Mouse (Mus musculus) MEL (cell line): ENCODE measurements at regions not wholly inside any gene's neighbourhood (a gene's known extent, or its start where the extent isn't known, plus 50 kb on each side); places are given as distances from the start of the nearest gene placed in this dataset.

Source experiments
- DNase-seq: peaks from one replicate; pipeline ENCODE4 v3.0.0; 2011; ENCODE audit warnings: low read depth, low spot score
- H3K27ac ChIP-seq: 2 replicates; pipeline ENCODE4 v1.5.1; 2012; ENCODE audit warnings: low read depth, mild to moderate bottlenecking, control low read depth, low read length, moderate library complexity; ENCODE audit not compliant: control insufficient read depth
- H3K27me3 ChIP-seq, 2 experiments: fragments of 150-350 bp in 1 of 2; sonication (generic) in 1 of 2; 2 replicates each; pipeline ENCODE4 v1.6.1; 2012; ENCODE audit warnings: low read length in 2 of 2, mild to moderate bottlenecking in 2 of 2, improper control_type of control experiment in 1 of 2, moderate library complexity in 1 of 2; ENCODE audit not compliant: insufficient read depth in 2 of 2, control insufficient read depth in 1 of 2
- H3K36me3 ChIP-seq, 2 experiments: 2 replicates each; pipeline ENCODE4 v1.6.1; 2012 to 2014; ENCODE audit warnings: low read length in 2 of 2, improper control_type of control experiment in 1 of 2, inconsistent platforms in 1 of 2, mild to moderate bottlenecking in 1 of 2; ENCODE audit not compliant: insufficient read depth in 2 of 2, control insufficient read depth in 1 of 2
- H3K4me1 ChIP-seq, 2 experiments: fragments of 150-350 bp in 1 of 2; sonication (generic) in 1 of 2; 2 replicates each; pipeline ENCODE4 v1.6.1; 2012; ENCODE audit warnings: low read length in 2 of 2, improper control_type of control experiment in 1 of 2, mild to moderate bottlenecking in 1 of 2; ENCODE audit not compliant: insufficient read depth in 2 of 2, control insufficient read depth in 1 of 2
- H3K4me3 ChIP-seq, 2 experiments: fragments of 150-350 bp in 1 of 2; sonication (generic) in 1 of 2; 2 replicates each; pipeline ENCODE4 v1.5.1; 2012; ENCODE audit warnings: low read depth in 2 of 2, low read length in 2 of 2, mild to moderate bottlenecking in 2 of 2, moderate library complexity in 2 of 2, control low read depth in 1 of 2, improper control_type of control experiment in 1 of 2; ENCODE audit not compliant: control insufficient read depth in 1 of 2, insufficient read depth in 1 of 2
- H3K79me2 ChIP-seq: 2 replicates; pipeline ENCODE4 v1.6.1; 2012; ENCODE audit warnings: mild to moderate bottlenecking, low read length, moderate library complexity; ENCODE audit not compliant: control insufficient read depth, poor library complexity, insufficient read depth
- H3K9ac ChIP-seq: 2 replicates; pipeline ENCODE4 v1.6.1; 2012; ENCODE audit warnings: low read depth, mild to moderate bottlenecking, control low read depth, low read length, moderate library complexity; ENCODE audit not compliant: control insufficient read depth, poor library complexity, severe bottlenecking
- H3K9me3 ChIP-seq: fragments of 150-350 bp; sonication (generic); replicated peaks from 2 replicates; pipeline ENCODE4 v1.6.1; 2012; ENCODE audit warnings: mild to moderate bottlenecking, low read length, improper control_type of control experiment, moderate library complexity; ENCODE audit not compliant: insufficient read depth
- CHD1 ChIP-seq: IDR thresholded peaks from 2 replicates; pipeline ENCODE4 v1.6.1; 2012; ENCODE audit warnings: low read depth, mild to moderate bottlenecking, inconsistent platforms, low read length, improper control_type of control experiment
- CTCF ChIP-seq, 3 experiments: IDR thresholded peaks in 2 of 3; conservative IDR thresholded peaks in 1 of 3; 2 replicates each; pipeline ENCODE4 v1.5.1; 2011 to 2012; ENCODE audit warnings: low read length in 3 of 3, low read depth in 2 of 3, mild to moderate bottlenecking in 2 of 3, improper control_type of control experiment in 1 of 3, inconsistent platforms in 1 of 3, mixed read lengths in 1 of 3, moderate library complexity in 1 of 3; ENCODE audit not compliant: control insufficient read depth in 1 of 3, insufficient read depth in 1 of 3, poor library complexity in 1 of 3, severe bottlenecking in 1 of 3
- ELF1 ChIP-seq: IDR thresholded peaks from 2 replicates; pipeline ENCODE4 v1.6.1; 2014; ENCODE audit warnings: low read depth, mild to moderate bottlenecking, inconsistent platforms, low read length, improper control_type of control experiment, moderate library complexity
- GABPA ChIP-seq: IDR thresholded peaks from 2 replicates; pipeline ENCODE4 v1.6.1; 2012; ENCODE audit warnings: low read depth, mild to moderate bottlenecking, inconsistent platforms, low read length, improper control_type of control experiment, moderate library complexity
- GATA1 ChIP-seq: IDR thresholded peaks from 2 replicates; pipeline ENCODE4 v1.6.1; 2011; ENCODE audit warnings: low read depth, low read length, improper control_type of control experiment
- HCFC1 ChIP-seq: IDR thresholded peaks from 2 replicates; pipeline ENCODE4 v1.6.1; 2012; ENCODE audit warnings: low read depth, mild to moderate bottlenecking, inconsistent platforms, low read length, improper control_type of control experiment, moderate library complexity
- KAT2A ChIP-seq: conservative IDR thresholded peaks from 2 replicates; pipeline ENCODE4 v1.6.1; 2012; ENCODE audit warnings: low read depth, low read length, improper control_type of control experiment, inconsistent platforms
- MAX ChIP-seq: IDR thresholded peaks from 2 replicates; pipeline ENCODE4 v1.6.1; 2011; ENCODE audit warnings: low read length, improper control_type of control experiment
- MAZ ChIP-seq: IDR thresholded peaks from 2 replicates; pipeline ENCODE4 v1.6.1; 2012; ENCODE audit warnings: low read depth, mild to moderate bottlenecking, inconsistent platforms, low read length, improper control_type of control experiment
- MEF2A ChIP-seq: IDR thresholded peaks from 2 replicates; pipeline ENCODE4 v1.6.1; 2014; ENCODE audit warnings: low read depth, mild to moderate bottlenecking, inconsistent platforms, low read length, improper control_type of control experiment; ENCODE audit not compliant: poor library complexity, insufficient replicate concordance, severe bottlenecking; ENCODE audit errors: extremely low read depth
- MXI1 ChIP-seq: IDR thresholded peaks from 2 replicates; pipeline ENCODE4 v1.6.1; 2011; ENCODE audit warnings: mild to moderate bottlenecking, low read depth, low read length, improper control_type of control experiment
- MYB ChIP-seq: IDR thresholded peaks from 2 replicates; pipeline ENCODE4 v1.6.1; 2011; ENCODE audit warnings: mild to moderate bottlenecking, low read depth, low read length, improper control_type of control experiment
- MYC ChIP-seq: IDR thresholded peaks from 2 replicates; pipeline ENCODE4 v1.6.1; 2011; ENCODE audit warnings: low read depth, mild to moderate bottlenecking, low read length, improper control_type of control experiment, moderate library complexity
- NELFE ChIP-seq: IDR thresholded peaks from 2 replicates; pipeline ENCODE4 v1.6.1; 2011; ENCODE audit warnings: low read depth, low read length, improper control_type of control experiment
- POLR2A ChIP-seq, 2 experiments: IDR thresholded peaks; 2 replicates each; pipeline ENCODE4 v1.6.1; 2011 to 2012; ENCODE audit warnings: low read length in 2 of 2, mild to moderate bottlenecking in 2 of 2, control low read depth in 1 of 2, improper control_type of control experiment in 1 of 2, low read depth in 1 of 2, moderate library complexity in 1 of 2; ENCODE audit not compliant: control insufficient read depth in 1 of 2, insufficient read depth in 1 of 2, poor library complexity in 1 of 2
- RAD21 ChIP-seq: IDR thresholded peaks from 2 replicates; pipeline ENCODE4 v1.6.1; 2011; ENCODE audit warnings: mild to moderate bottlenecking, low read depth, low read length, improper control_type of control experiment
- SIN3A ChIP-seq: IDR thresholded peaks from 2 replicates; pipeline ENCODE4 v1.6.1; 2012; ENCODE audit warnings: low read length, improper control_type of control experiment, inconsistent platforms
- SMC3 ChIP-seq: IDR thresholded peaks from 2 replicates; pipeline ENCODE4 v1.6.1; 2011; ENCODE audit warnings: low read depth, low read length, improper control_type of control experiment
- TAL1 ChIP-seq: IDR thresholded peaks from 2 replicates; pipeline ENCODE4 v1.6.1; 2012; ENCODE audit warnings: mild to moderate bottlenecking, inconsistent platforms, low read length, moderate library complexity, mixed read lengths

- TF ChIP-seq MXI1 (no peak), GABPA (no peak), CTCF (IDR thresholded peaks at IDR 0.05 in 2 of 3, conservative IDR thresholded peaks at IDR 0.05 in 1 of 3; ENCODE audit: control insufficient read depth in 1 of 3, insufficient read depth in 1 of 3, low read depth in 2 of 3, low read length in 3 of 3, poor library complexity in 1 of 3, severe bottlenecking in 1 of 3) (no peak), GATA1 (no peak), ELF1 (no peak), TAL1 (no peak), MYC (no peak), POLR2A (IDR thresholded peaks at IDR 0.05; ENCODE audit: control insufficient read depth in 1 of 2, insufficient read depth in 1 of 2, low read depth in 1 of 2, low read length in 2 of 2, poor library complexity in 1 of 2) (no peak), MAZ (no peak), NELFE (no peak), MEF2A (no peak), MAX (no peak), CHD1 (no peak), MYB (no peak), KAT2A (no peak), SMC3 (no peak), RAD21 (no peak), HCFC1 (no peak), SIN3A (no peak)
- TF ChIP-seq, all 39 proteins: peak for 0
- Histone ChIP-seq H3K79me2 (no peaks in the 10 kb centered on the region), H3K9me3 (no peaks in the 10 kb centered on the region), H3K9ac (no peak overlapping the region), H3K36me3 (peaks cover 0 to 4% of the 10 kb centered on the region in 2 experiments; a peak in 2 of 4 replicates), H3K27ac (no peak overlapping the region), H3K27me3 (no peaks in the 10 kb centered on the region), H3K4me1 (0 out of 4 replicates have a peak, but pooled peaks cover 0 to 2% of the 10 kb centered on the region in 2 experiments), H3K4me3 (no peak overlapping the region)
- DNase-seq, result no peak
Observed at GRCm38 (mm10) chr5:97167401-97168249, 56.2 kb upstream of the Paqr3 start.
